Mouse (Mus musculus): ENCODE measurements at regions not wholly inside any gene's neighbourhood (a gene's known extent, or its start where the extent isn't known, plus 50 kb on each side); places are given as distances from the start of the nearest gene placed in this dataset.

- Histone ChIP-seq H3K27me3 (ENCODE audit: control insufficient read depth, insufficient read depth, low read length) (no peaks in the 10 kb centered on the region), H3K4me1 (ENCODE audit: control insufficient read depth, insufficient read depth, low read length) (no peaks in the 10 kb centered on the region), H3K4me3 (ENCODE audit: control insufficient read depth, low read depth, low read length) (no peak overlapping the region), H3K27ac (ENCODE audit: control insufficient read depth, insufficient read depth, low read depth, low read length) (no peak overlapping the region), H3K36me3 (ENCODE audit: control insufficient read depth, insufficient read depth, low read length) (no peaks in the 10 kb centered on the region)
- TF ChIP-seq POLR2A (IDR thresholded peaks at IDR 0.05; ENCODE audit: control insufficient read depth, low read depth, low read length) = no peak
- no peak for TF ChIP-seq CTCF (IDR thresholded peaks at IDR 0.05; ENCODE audit: control insufficient read depth, insufficient read depth, insufficient replicate concordance, low read depth, low read length)
Observed at GRCm38 (mm10) chr3:115799326-115799725, 84.5 kb upstream of the S1pr1 start.

DNA sequence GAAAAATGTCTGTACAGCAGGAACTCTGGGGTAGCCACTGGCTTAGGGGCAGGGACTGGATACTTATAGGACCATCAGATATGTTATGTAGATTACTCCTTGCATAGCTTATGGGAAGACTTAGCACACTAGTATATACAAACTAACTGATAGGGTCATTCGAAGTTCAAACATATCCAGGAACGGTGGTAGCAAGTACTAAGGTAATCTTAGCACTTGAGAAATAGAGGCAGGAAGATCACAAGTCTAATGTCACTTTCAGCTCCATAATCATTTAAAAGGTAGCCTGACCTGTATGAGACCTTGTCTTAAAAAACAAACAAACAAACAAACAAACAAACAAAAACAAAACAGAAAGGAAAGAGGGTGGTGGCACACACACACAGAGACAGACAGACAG, 85.1 kb upstream of the S1pr1 start:
- no peaks in the 10 kb centered on the region for H3K27me3 ChIP-seq (ENCODE audit: control insufficient read depth, insufficient read depth, low read length)
- TF ChIP-seq CTCF (IDR thresholded peaks at IDR 0.05; ENCODE audit: control insufficient read depth, insufficient read depth, insufficient replicate concordance, low read depth, low read length) (no peak), POLR2A (IDR thresholded peaks at IDR 0.05; ENCODE audit: control insufficient read depth, low read depth, low read length) (no peak)

GRCm38 (mm10) chr3:115800873-115801272, 86.0 kb upstream of the S1pr1 start:
- no peaks in the 10 kb centered on the region for H3K27me3 ChIP-seq (ENCODE audit: control insufficient read depth, insufficient read depth, low read length)
- no peaks in the 10 kb centered on the region for H3K4me1 ChIP-seq (ENCODE audit: control insufficient read depth, insufficient read depth, low read length)
- no peak overlapping the region for H3K4me3 ChIP-seq (ENCODE audit: control insufficient read depth, low read depth, low read length)
- H3K27ac ChIP-seq (ENCODE audit: control insufficient read depth, insufficient read depth, low read depth, low read length) = no peak overlapping the region
- no peak for TF ChIP-seq CTCF (IDR thresholded peaks at IDR 0.05; ENCODE audit: control insufficient read depth, insufficient read depth, insufficient replicate concordance, low read depth, low read length)
- TF ChIP-seq POLR2A (IDR thresholded peaks at IDR 0.05; ENCODE audit: control insufficient read depth, low read depth, low read length) = no peak
- H3K36me3 ChIP-seq (ENCODE audit: control insufficient read depth, insufficient read depth, low read length) = no peaks in the 10 kb centered on the region

More for the DNA sequence above, 85.1 kb upstream of the S1pr1 start:
- H3K4me1 ChIP-seq (ENCODE audit: control insufficient read depth, insufficient read depth, low read length) = no peaks in the 10 kb centered on the region
- H3K36me3 ChIP-seq (ENCODE audit: control insufficient read depth, insufficient read depth, low read length) = no peaks in the 10 kb centered on the region
- H3K27ac ChIP-seq (ENCODE audit: control insufficient read depth, insufficient read depth, low read depth, low read length) = no peak overlapping the region
- no peak overlapping the region for H3K4me3 ChIP-seq (ENCODE audit: control insufficient read depth, low read depth, low read length)

- Histone ChIP-seq H3K27ac (ENCODE audit: control insufficient read depth, insufficient read depth, low read depth, low read length) (no peak overlapping the region), H3K4me3 (ENCODE audit: control insufficient read depth, low read depth, low read length) (no peak overlapping the region), H3K27me3 (ENCODE audit: control insufficient read depth, insufficient read depth, low read length) (no peaks in the 10 kb centered on the region), H3K4me1 (ENCODE audit: control insufficient read depth, insufficient read depth, low read length) (no peaks in the 10 kb centered on the region), H3K36me3 (ENCODE audit: control insufficient read depth, insufficient read depth, low read length) (no peaks in the 10 kb centered on the region)
- no peak for TF ChIP-seq CTCF (IDR thresholded peaks at IDR 0.05; ENCODE audit: control insufficient read depth, insufficient read depth, insufficient replicate concordance, low read depth, low read length)
- TF ChIP-seq POLR2A (IDR thresholded peaks at IDR 0.05; ENCODE audit: control insufficient read depth, low read depth, low read length) = no peak
Observed at GRCm38 (mm10) chr3:115801581-115802200, 85.9 kb upstream of the Dph5 start.

GRCm38 (mm10) chr3:115804616-115805015, 83.0 kb upstream of the Dph5 start:
- Histone ChIP-seq H3K27ac (ENCODE audit: control insufficient read depth, insufficient read depth, low read depth, low read length) (no peak overlapping the region), H3K4me3 (ENCODE audit: control insufficient read depth, low read depth, low read length) (no peak overlapping the region), H3K27me3 (ENCODE audit: control insufficient read depth, insufficient read depth, low read length) (no peaks in the 10 kb centered on the region), H3K4me1 (ENCODE audit: control insufficient read depth, insufficient read depth, low read length) (no peaks in the 10 kb centered on the region), H3K36me3 (ENCODE audit: control insufficient read depth, insufficient read depth, low read length) (no peaks in the 10 kb centered on the region)
- TF ChIP-seq POLR2A (IDR thresholded peaks at IDR 0.05; ENCODE audit: control insufficient read depth, low read depth, low read length) (no peak), CTCF (IDR thresholded peaks at IDR 0.05; ENCODE audit: control insufficient read depth, insufficient read depth, insufficient replicate concordance, low read depth, low read length) (no peak)

GRCm38 (mm10) chr3:115807032-115807431, 80.6 kb upstream of the Dph5 start:
- Histone ChIP-seq H3K27ac (ENCODE audit: control insufficient read depth, insufficient read depth, low read depth, low read length) (no peak overlapping the region), H3K4me1 (ENCODE audit: control insufficient read depth, insufficient read depth, low read length) (no peaks in the 10 kb centered on the region), H3K4me3 (ENCODE audit: control insufficient read depth, low read depth, low read length) (no peak overlapping the region), H3K27me3 (ENCODE audit: control insufficient read depth, insufficient read depth, low read length) (no peaks in the 10 kb centered on the region), H3K36me3 (ENCODE audit: control insufficient read depth, insufficient read depth, low read length) (no peaks in the 10 kb centered on the region)
- TF ChIP-seq POLR2A (IDR thresholded peaks at IDR 0.05; ENCODE audit: control insufficient read depth, low read depth, low read length) (no peak), CTCF (IDR thresholded peaks at IDR 0.05; ENCODE audit: control insufficient read depth, insufficient read depth, insufficient replicate concordance, low read depth, low read length) (no peak)

- Histone ChIP-seq H3K36me3 (ENCODE audit: control insufficient read depth, insufficient read depth, low read length) (no peaks in the 10 kb centered on the region), H3K27ac (ENCODE audit: control insufficient read depth, insufficient read depth, low read depth, low read length) (peak overlapping the region; percentile 79), H3K4me3 (ENCODE audit: control insufficient read depth, low read depth, low read length) (no peak overlapping the region), H3K27me3 (ENCODE audit: control insufficient read depth, insufficient read depth, low read length) (no peaks in the 10 kb centered on the region), H3K4me1 (ENCODE audit: control insufficient read depth, insufficient read depth, low read length) (no peaks in the 10 kb centered on the region)
- TF ChIP-seq POLR2A (IDR thresholded peaks at IDR 0.05; ENCODE audit: control insufficient read depth, low read depth, low read length) = no peak
Observed at GRCm38 (mm10) chr3:115815168-115815567, 72.5 kb upstream of the Dph5 start.
